Mouse (Mus musculus) right cerebral cortex, postnatal 25 days (tissue): ENCODE measurements around the gene Borcs8.
A peak's percentile ranks its signal among the peaks of the same experiment; 100 is the strongest.

Experiments
- DNase-seq: peaks from one replicate; pipeline ENCODE4 v3.0.0; 2022

Gene Borcs8

GRCm38 (mm10) chr8:70134931-70135330 lies 4.4 kb upstream of the Borcs8 start:
- DNase-seq = no peak

GRCm38 (mm10) chr8:70136591-70136990 lies 2.7 kb upstream of the Borcs8 start:
- DNase-seq = no peak

GRCm38 (mm10) chr8:70137890-70138289 lies 1.4 kb upstream of the Borcs8 start:
- DNase-seq = no peak

DNA sequence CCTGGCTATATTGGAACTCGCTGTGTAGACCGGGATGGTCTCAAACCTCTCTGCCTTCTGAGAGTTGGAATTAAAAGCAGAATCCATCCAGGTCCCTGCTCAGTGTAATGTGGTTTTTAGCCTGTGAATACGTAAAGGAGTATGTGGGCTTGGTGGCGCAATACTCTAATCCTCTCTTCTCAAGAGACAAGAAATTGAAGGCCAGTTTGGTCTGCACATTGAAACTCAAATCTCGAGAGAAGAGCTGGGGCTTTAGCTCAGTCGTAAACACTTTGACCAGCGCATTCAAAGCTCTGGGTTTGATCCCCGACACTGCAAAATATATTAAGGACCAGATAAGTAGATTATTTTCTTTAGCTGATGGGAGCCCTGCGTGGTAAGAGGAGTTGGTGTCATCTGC lies 682 bp downstream of the Borcs8 start:
- no peak for DNase-seq

GRCm38 (mm10) chr8:70147678-70148607 lies 8.6 kb downstream of the Borcs8 start:
- DNase-seq = no peak

DNA sequence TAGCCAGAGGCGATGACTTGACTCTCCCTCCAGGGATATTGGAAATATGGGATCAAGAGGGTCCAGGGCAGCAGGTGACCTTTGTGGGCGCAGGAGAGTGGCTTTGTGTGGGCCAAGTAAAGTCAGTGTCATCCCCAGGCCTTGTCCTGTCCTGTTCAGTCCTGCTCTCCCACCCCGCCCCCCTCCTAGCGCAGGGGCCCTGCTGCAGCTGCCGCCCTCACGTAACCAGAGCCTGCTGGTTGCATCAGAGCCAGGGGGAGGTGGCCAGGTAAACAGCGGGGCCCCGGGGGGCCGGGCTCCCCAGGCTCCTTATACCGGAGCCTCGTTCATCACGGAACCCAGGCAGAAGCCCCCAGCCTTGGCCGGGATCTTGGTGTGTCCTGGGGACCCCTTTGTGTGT lies 10.9 kb downstream of the Borcs8 start:
- DNase-seq = no peak

GRCm38 (mm10) chr8:70152537-70153257 lies 13.4 kb downstream of the Borcs8 start:
- peak; percentile 61 for DNase-seq

DNA sequence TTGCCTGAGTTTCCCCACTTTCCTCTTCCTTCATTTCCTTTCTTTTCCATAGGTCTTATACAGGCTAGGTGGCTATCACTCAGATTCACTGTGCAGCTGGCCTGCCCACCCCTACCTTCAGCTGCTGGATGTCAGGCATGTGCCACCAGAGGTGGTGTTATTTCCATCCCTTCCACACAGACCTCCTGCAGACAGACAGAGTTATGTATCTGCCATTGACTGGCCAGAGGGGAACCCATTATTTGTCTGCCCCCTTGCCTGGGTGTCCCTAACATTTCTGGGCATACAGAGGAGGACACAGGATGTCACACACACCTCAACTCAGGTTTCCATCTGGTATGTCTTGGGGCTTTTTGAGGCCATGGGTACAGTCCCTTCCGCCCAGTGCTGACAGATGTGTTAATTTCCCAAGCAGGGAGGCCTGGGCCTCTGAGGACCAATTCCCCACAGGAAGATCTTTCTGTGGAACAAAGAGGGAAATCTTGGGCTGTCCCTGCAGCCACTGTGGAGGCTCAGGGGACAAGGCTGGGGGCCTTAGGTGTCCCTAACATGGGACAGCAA lies 18.0 kb downstream of the Borcs8 start:
- DNase-seq = no peak

DNA sequence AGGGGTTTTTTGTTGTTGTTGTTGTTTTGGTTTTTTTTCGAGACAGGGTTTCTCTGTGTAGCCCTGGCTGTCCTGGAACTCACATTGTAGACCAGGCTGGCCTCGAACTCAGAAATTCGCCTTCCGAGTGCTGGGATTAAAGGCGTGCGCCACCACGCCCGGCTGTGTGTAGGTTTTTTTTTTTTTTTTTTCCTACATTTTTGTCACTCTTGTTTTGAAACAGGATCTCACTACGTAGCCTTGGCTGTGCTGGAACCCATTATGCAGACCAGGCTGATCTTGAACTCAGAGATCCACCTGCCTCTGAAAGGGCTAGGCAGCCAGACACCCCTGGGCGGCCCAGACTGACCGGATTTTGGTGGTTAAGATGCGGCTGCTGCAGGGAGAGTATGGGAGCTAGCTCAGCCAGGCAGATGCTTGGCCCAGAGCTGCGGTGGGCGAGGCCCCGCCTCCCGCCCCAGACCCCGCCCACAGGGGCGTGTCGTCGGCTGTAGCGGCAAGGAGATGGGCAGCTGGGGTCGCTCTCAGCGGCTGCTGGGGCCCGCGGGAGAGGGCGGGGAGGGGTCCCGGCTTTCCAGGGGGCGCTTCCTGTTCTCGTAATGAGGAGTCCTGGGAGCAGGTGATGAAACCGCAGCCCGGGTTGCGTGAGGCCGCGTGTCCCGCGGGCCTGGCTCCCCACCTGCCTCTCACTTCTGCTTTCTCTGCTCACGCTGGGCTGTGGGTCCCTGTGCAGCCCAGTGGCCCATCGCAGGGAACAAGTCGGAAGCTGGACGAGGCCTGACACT lies 19.0 kb downstream of the Borcs8 start:
- DNase-seq = peak; percentile 79

GRCm38 (mm10) chr8:70159211-70159610 lies 19.9 kb downstream of the Borcs8 start:
- no peak for DNase-seq

- no peak for DNase-seq
Observed at GRCm38 (mm10) chr8:70160015-70160414, 20.7 kb downstream of the Borcs8 start.

- DNase-seq = no peak
Observed at GRCm38 (mm10) chr8:70163316-70163715, 24.0 kb downstream of the Borcs8 start.

DNA sequence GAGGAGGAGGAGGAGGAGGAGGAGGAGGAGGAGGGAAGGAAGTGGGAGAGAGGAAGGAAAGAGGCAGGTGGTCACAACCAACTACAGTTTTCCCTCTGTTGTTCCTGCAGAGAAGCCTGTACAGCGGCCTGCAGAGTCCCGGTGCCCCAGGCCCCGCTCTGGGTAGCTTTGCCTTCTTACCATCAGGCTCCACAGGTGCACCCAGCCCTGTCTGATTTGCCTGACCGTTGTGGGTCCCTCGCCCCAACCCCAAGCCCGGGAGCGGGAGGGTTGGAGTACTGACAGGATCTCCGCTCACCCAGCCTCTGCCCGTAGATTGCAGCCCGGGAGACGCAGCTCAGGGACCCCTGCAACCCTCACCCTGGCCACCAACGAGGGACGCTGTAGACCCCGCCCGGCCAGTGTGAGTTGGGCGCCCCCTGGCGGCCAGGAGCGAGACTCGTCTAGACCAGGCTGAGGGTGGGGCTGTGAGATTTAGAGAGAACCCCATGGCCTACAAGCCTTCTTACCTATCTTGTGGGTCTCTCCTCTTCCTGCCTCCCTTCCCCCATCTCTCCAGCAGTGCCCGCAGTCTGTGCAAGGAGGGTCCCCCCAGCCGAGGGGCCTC lies 27.3 kb downstream of the Borcs8 start:
- DNase-seq = peak; percentile 33

GRCm38 (mm10) chr8:70170116-70170515 lies 30.8 kb downstream of the Borcs8 start:
- DNase-seq = no peak

DNA sequence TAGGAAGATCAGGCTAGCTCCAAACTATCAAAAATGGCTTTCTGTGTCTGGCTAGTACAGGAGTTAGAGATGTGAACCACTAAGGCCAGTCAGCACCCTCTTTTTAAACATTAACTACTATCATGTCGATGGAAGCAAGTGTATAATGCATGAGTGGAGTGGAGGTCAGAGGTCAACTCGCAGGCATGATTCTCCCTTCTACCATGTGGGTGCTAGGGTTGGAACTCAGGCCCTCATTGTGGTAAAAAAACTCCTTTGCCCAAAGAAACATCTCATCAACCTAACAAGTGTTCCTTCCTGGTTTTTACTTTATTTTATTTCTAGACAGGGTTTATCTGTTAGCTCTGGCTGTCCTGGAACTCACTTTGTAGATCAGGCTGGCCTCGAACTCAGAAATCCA lies 31.4 kb downstream of the Borcs8 start:
- no peak for DNase-seq

DNA sequence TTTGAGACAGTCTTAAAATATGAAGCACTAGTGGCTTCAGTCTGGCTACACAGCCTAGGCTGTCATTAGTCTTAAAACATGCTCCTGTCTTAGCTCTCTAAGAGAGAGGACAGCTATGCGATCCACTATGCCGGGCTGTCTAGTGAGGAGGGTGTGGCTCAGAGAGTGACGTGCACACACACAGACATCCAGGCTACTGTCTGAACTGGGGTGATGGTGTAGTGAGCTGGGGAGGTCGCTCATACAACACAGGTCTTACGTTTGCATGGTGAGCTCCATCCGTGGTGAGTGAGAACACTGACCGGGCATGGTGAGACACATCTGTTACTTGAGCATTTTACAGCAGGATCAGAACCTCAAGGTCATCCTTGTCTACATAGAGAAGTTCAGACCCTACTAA lies 31.9 kb downstream of the Borcs8 start:
- no peak for DNase-seq

DNA sequence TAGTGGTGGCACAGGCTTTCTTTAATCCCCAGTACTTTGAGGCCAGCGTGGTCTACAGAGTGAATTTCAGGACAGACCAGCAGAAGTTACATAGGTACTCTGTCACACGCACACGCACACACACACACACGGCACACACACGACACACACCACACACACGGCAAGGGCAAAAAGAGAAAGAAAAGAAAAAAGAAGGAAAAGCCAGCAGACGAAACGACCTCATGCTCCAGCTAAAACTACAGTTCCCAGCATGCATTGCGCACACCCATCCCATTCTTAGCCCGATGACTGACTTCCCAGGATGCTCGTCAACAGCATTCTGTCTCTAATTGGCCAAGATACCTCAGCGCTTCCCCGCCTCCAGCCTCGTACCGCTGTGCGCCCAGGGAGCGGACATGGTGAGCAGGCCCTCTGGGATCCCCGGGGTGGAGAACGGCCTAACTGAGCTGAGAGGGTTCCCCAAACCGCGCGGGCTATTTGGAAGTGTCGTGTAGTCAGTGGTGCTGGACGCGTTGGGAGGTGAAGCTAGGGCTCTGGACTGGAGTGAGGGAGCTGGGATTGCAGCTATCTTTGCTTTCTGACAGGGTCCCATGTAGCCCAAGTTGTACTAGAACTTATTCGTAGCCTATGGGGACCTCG lies 32.9 kb downstream of the Borcs8 start, which contains the start of gene Tmem161a:
TSS of gene Tmem161a (plus strand) at position 314 of the 639 bp plus-strand sequence.
- DNase-seq = peak; percentile 90

GRCm38 (mm10) chr8:70173320-70173719 lies 34.0 kb downstream of the Borcs8 start:
- DNase-seq = no peak

DNA sequence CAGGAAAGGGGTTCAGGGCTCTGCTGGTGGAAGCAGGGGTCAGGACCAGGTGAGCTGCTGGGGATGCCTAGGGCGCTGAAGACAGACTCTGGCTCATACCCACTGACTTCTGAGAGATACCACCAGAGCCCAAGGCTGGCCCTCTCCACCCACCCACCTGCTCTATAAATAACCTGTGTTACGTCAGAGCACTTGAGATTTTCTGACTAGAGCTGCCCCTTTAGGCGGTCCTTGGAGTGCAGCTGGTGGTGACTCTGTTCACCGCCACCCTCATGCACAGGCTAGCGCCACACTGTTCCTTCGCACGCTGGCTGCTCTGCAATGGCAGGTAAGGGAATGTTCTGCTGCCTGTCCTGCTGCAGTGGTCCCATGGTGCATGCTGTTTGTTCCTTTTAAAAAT lies 34.8 kb downstream of the Borcs8 start:
- no peak for DNase-seq

DNA sequence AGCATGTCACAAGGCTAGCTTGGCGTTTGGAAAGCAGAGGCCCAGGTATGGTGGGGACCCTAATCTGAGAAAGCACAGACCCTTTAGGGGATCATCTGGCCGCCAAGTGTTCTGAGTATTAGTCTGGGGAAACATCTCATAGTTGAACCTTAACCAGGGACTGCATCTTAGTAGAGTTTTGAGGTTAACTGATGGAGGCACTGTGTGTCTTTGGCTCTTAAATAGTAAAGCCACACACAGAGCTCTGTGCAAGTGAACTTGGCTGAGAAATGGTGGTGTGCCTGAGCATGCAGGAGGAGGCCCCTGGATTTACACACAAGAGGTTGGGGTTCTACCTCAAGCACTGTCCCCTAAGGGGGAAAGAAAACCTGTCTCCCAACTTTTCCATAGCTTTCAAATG lies 38.9 kb downstream of the Borcs8 start:
- DNase-seq = no peak

DNA sequence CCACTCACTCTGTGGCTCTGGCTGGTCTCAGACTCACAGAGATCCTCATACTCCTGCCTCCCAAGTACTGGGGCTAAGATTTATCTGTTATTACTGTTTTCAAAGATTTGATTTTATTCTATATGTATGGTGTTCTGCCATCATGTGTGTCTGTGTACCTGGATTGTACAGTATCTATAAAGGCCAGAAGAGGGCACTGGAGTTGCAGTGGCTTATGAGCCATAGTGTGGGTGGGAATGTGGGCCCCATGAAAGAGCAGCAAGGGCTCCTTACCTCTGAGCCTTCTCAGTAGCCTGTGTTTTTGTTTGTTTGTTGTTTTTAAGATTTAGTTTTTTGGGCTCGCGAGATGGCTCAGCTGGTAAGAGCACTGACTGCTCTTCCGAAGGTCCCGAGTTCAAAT lies 39.8 kb downstream of the Borcs8 start:
- DNase-seq = no peak
